Mouse (Mus musculus) heart, embryonic 13.5 days (tissue): ENCODE data around the gene Rnft1. TPM values are rescaled to one million over a fixed set of nuclear protein-coding genes. Genes with fewer than 3 reads are reported as not detected.
"Not testable (repeated sequence)": the region's sequence is repeated elsewhere in the genome, so short reads cannot be mapped to it uniquely, and the experiment has no call there.

Experiments used
- ATAC-seq: fragments of 200-750 bp; cut with Nextera tagmentation; 2 replicates; pipeline ENCODE4 v1.8.0; 2017; ENCODE audit warnings: moderate TSS enrichment; ENCODE audit not compliant: insufficient number of reproducible peaks, low FRiP score, low TSS enrichment; ENCODE audit errors: extremely low read depth
- H3K27ac ChIP-seq: fragments of 300-500 bp; sonication (generic); replicated peaks from 2 replicates; pipeline ENCODE4 v1.5.1; 2015; ENCODE audit warnings: moderate library complexity, mild to moderate bottlenecking, inconsistent platforms
- H3K27me3 ChIP-seq: fragments of 300-500 bp; sonication (generic); replicated peaks from 2 replicates; pipeline ENCODE4 v1.6.1; 2015; ENCODE audit warnings: mild to moderate bottlenecking, inconsistent platforms
- H3K36me3 ChIP-seq: fragments of 300-500 bp; sonication (generic); 2 replicates; pipeline ENCODE4 v1.6.1; 2015; ENCODE audit warnings: mild to moderate bottlenecking, inconsistent platforms
- H3K4me1 ChIP-seq: fragments of 300-500 bp; sonication (generic); 2 replicates; pipeline ENCODE4 v1.6.1; 2015; ENCODE audit warnings: inconsistent platforms
- H3K4me2 ChIP-seq: fragments of 300-500 bp; sonication (generic); 2 replicates; pipeline ENCODE4 v1.6.1; 2015; ENCODE audit warnings: inconsistent platforms, mild to moderate bottlenecking, moderate library complexity
- H3K4me3 ChIP-seq: fragments of 300-500 bp; sonication (generic); 2 replicates; pipeline ENCODE4 v1.5.1; 2015; ENCODE audit warnings: moderate library complexity, mild to moderate bottlenecking, inconsistent platforms
- H3K9ac ChIP-seq: fragments of 300-500 bp; sonication (generic); 2 replicates; pipeline ENCODE4 v1.6.1; 2015; ENCODE audit warnings: inconsistent platforms, mild to moderate bottlenecking, moderate library complexity
- H3K9me3 ChIP-seq: fragments of 300-500 bp; sonication (generic); 2 replicates; pipeline ENCODE4 v1.6.1; 2016; ENCODE audit warnings: inconsistent platforms
- whole genome bisulfite sequencing: fragments of 180-500 bp; shearing (Covaris S2); methylation state at CpG from one replicate; pipeline ENCODE4 v1.1.7; 2015; ENCODE audit warnings: mixed read lengths; 5-methylcytosine and 5-hydroxymethylcytosine counted together
- polyA plus RNA-seq: library from polyadenylated mRNA; unstranded; fragments of >200 nt; fragmentation: Nextera tagmentation; extraction: Ambion mirVana; gene quantifications from 2 replicates; pipeline ENCODE4 v1.2.1, GENCODE M21; 2015

Gene Rnft1
- polyA plus RNA-seq, 1 experiment from 2014 or later, result 38.9 TPM

GRCm38 (mm10) chr11:86519751-86520150 lies 35.3 kb downstream of the Rnft1 start:
- 85% methylated on average over 7 of the region's 7 CpGs for WGBS
- no peak overlapping the region for H3K4me3 ChIP-seq
- 0 out of 2 replicates have a peak, but pooled peaks cover 4% of the 10 kb centered on the region for H3K9me3 ChIP-seq
- H3K27me3 ChIP-seq, result no peaks in the 10 kb centered on the region
- no peak overlapping the region for H3K27ac ChIP-seq
- H3K9ac ChIP-seq, result no peak overlapping the region
- H3K4me1 ChIP-seq, result no peaks in the 10 kb centered on the region
- peaks cover 89% of the 10 kb centered on the region for H3K36me3 ChIP-seq
- no peak overlapping the region for H3K4me2 ChIP-seq
- ATAC-seq, result no peak

GRCm38 (mm10) chr11:86527528-86527927 lies 43.1 kb downstream of the Rnft1 start:
- no peaks in the 10 kb centered on the region for H3K27me3 ChIP-seq
- ATAC-seq, result no peak
- H3K36me3 ChIP-seq, result peaks cover 93% of the 10 kb centered on the region
- H3K4me3 ChIP-seq, result no peak overlapping the region
- WGBS, result 88% methylated on average over 4 of the region's 4 CpGs
- no peaks in the 10 kb centered on the region for H3K9me3 ChIP-seq
- H3K4me1 ChIP-seq, result no peaks in the 10 kb centered on the region
- no peak overlapping the region for H3K27ac ChIP-seq
- H3K9ac ChIP-seq, result no peak overlapping the region
- no peak overlapping the region for H3K4me2 ChIP-seq

- Histone ChIP-seq H3K4me1 (no peaks in the 10 kb centered on the region), H3K4me3 (no peak overlapping the region), H3K27me3 (no peaks in the 10 kb centered on the region), H3K27ac (no peak overlapping the region), H3K36me3 (peaks cover 63% of the 10 kb centered on the region), H3K9ac (no peak overlapping the region), H3K9me3 (no peaks in the 10 kb centered on the region), H3K4me2 (no peak overlapping the region)
- no peak for ATAC-seq
- 55% methylated on average over 1 of the region's 1 CpGs for WGBS
Observed at GRCm38 (mm10) chr11:86532834-86533233, 48.4 kb downstream of the Rnft1 start.

GRCm38 (mm10) chr11:86533302-86533701 lies 48.8 kb downstream of the Rnft1 start:
- not testable (repeated sequence) for H3K27me3 ChIP-seq, H3K4me1 ChIP-seq, H3K4me3 ChIP-seq, H3K27ac ChIP-seq, H3K4me2 ChIP-seq, H3K9me3 ChIP-seq, ATAC-seq, H3K9ac ChIP-seq
- 86% methylated on average over 6 of the region's 6 CpGs for WGBS
- H3K36me3 ChIP-seq, result peaks cover 62% of the 10 kb centered on the region

GRCm38 (mm10) chr11:86534201-86534910 lies 49.9 kb downstream of the Rnft1 start:
- peaks cover 54% of the 10 kb centered on the region for H3K36me3 ChIP-seq
- H3K9ac ChIP-seq, result no peak overlapping the region
- H3K27me3 ChIP-seq, result no peaks in the 10 kb centered on the region
- H3K27ac ChIP-seq, result no peak overlapping the region
- no peak overlapping the region for H3K4me2 ChIP-seq
- no peak overlapping the region for H3K4me3 ChIP-seq
- WGBS, result 89% methylated on average over 5 of the region's 5 CpGs
- H3K4me1 ChIP-seq, result no peaks in the 10 kb centered on the region
- no peaks in the 10 kb centered on the region for H3K9me3 ChIP-seq
- no peak for ATAC-seq

GRCm38 (mm10) chr11:86538786-86539185 lies 54.3 kb downstream of the Rnft1 start:
- Histone ChIP-seq H3K4me3 (no peak overlapping the region), H3K27ac (no peak overlapping the region), H3K4me1 (peaks cover 24% of the 10 kb centered on the region), H3K9me3 (no peaks in the 10 kb centered on the region), H3K36me3 (peaks cover 25% of the 10 kb centered on the region), H3K9ac (no peak overlapping the region), H3K4me2 (no peak overlapping the region), H3K27me3 (no peaks in the 10 kb centered on the region)
- 95% methylated on average over 4 of the region's 4 CpGs for WGBS
- ATAC-seq, result no peak

GRCm38 (mm10) chr11:86539716-86540475 lies 55.4 kb downstream of the Rnft1 start:
- Histone ChIP-seq H3K27me3 (no peaks in the 10 kb centered on the region), H3K4me1 (peaks cover 24% of the 10 kb centered on the region), H3K36me3 (peaks cover 13% of the 10 kb centered on the region), H3K9me3 (no peaks in the 10 kb centered on the region), H3K4me3 (no peak overlapping the region), H3K27ac (no peak overlapping the region), H3K4me2 (no peak overlapping the region), H3K9ac (no peak overlapping the region)
- no peak for ATAC-seq
- WGBS, result 72% methylated on average over 6 of the region's 6 CpGs

- no peaks in the 10 kb centered on the region for H3K9me3 ChIP-seq
- H3K9ac ChIP-seq, result no peak overlapping the region
- H3K4me1 ChIP-seq, result peaks cover 26% of the 10 kb centered on the region
- 86% methylated on average over 2 of the region's 2 CpGs for WGBS
- no peak overlapping the region for H3K4me2 ChIP-seq
- no peaks in the 10 kb centered on the region for H3K27me3 ChIP-seq
- H3K4me3 ChIP-seq, result no peak overlapping the region
- peaks cover 13% of the 10 kb centered on the region; the same call in 1 of the 2 replicates for H3K36me3 ChIP-seq
- no peak overlapping the region for H3K27ac ChIP-seq
- ATAC-seq, result no peak
Observed at GRCm38 (mm10) chr11:86540476-86540845, 56.0 kb downstream of the Rnft1 start.

GRCm38 (mm10) chr11:86542851-86543250 lies 58.4 kb downstream of the Rnft1 start:
- no peak for ATAC-seq
- Histone ChIP-seq H3K4me1 (peaks cover 35% of the 10 kb centered on the region), H3K9ac (peak overlapping the region; percentile 99), H3K4me2 (peak overlapping the region; percentile 85), H3K36me3 (peaks cover 11% of the 10 kb centered on the region; the same call in 1 of the 2 replicates), H3K27ac (0 out of 2 replicates have a peak overlapping the region, but pooled peaks have one; percentile 91), H3K9me3 (no peaks in the 10 kb centered on the region), H3K4me3 (peak overlapping the region; percentile 97), H3K27me3 (no peaks in the 10 kb centered on the region)
- WGBS, result 78% methylated on average over 1 of the region's 1 CpGs

- WGBS, result 1% methylated on average over 46 of the region's 50 CpGs
- H3K4me1 ChIP-seq, result peaks cover 35% of the 10 kb centered on the region
- peak; percentile 47 for ATAC-seq
- no peaks in the 10 kb centered on the region for H3K9me3 ChIP-seq
- peaks cover 10% of the 10 kb centered on the region for H3K36me3 ChIP-seq
- H3K4me3 ChIP-seq, result peak overlapping the region; percentile 97
- peak overlapping the region; percentile 85 for H3K4me2 ChIP-seq
- peak overlapping the region; percentile 99 for H3K9ac ChIP-seq
- peak overlapping the region; percentile 91 for H3K27ac ChIP-seq
- no peaks in the 10 kb centered on the region for H3K27me3 ChIP-seq
Observed at GRCm38 (mm10) chr11:86543960-86544638, 59.6 kb downstream of the Rnft1 start.

GRCm38 (mm10) chr11:86544639-86545299 lies 60.3 kb downstream of the Rnft1 start, which contains the start of the genes Rps6kb1 and Tubd1:
TSS of gene Rps6kb1 (minus strand) at chr11:86544805.
TSS of gene Tubd1 (plus strand) at chr11:86544991.
- Histone ChIP-seq H3K4me1 (peaks cover 35% of the 10 kb centered on the region), H3K27me3 (no peaks in the 10 kb centered on the region), H3K9ac (peak within 1 kb of the TSS; percentile 99), H3K9me3 (no peaks in the 10 kb centered on the region), H3K36me3 (peaks cover 17% of the 10 kb centered on the region), H3K27ac (peak within 1 kb of the TSS; percentile 91), H3K4me2 (peak within 1 kb of the TSS; percentile 85), H3K4me3 (peak within 1 kb of the TSS; percentile 97)
- peak; percentile 94 for ATAC-seq
- under 1% methylated on average over 43 of the region's 43 CpGs for WGBS
